Mouse (Mus musculus): ENCODE measurements around the gene Fhit. TPM values are rescaled to one million over a fixed set of nuclear protein-coding genes. Genes with fewer than 3 reads are reported as not detected.

The Fhit gene
- polyA plus RNA-seq, 1 experiment from 2014 or later, result 3.3 TPM

DNA sequence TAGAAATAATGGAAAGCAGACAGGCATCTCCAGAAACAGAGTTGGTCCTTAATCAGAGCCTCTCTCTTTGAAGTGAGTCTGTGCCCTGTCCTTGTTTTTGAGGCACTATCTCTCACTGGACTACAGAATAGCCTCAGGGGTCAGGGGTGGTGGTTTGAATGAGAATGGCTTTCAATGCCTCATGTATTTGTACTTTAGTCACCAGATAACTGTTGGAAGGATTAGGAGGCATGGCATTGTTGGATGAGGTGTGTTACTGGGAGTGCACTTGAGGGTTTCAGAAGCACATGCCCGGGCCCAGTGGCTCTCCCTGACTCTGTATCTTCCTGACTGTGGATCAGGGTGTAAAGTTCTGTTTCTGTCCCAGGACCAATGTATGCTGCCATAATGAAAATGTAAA, 1463.2 kb downstream of the Fhit start:
- H3K36me3 ChIP-seq (replicated peaks), result no peaks in the 10 kb centered on the region
- peaks cover 10% of the 10 kb centered on the region for H3K4me1 ChIP-seq
- DNase-seq (ENCODE audit: low spot score), result no peak
- no peak overlapping the region for H3K4me3 ChIP-seq
- H3K9me3 ChIP-seq, result no peaks in the 10 kb centered on the region
- peaks cover 42% of the 10 kb centered on the region for H3K27me3 ChIP-seq (replicated peaks; ENCODE audit: low read depth, poor library complexity, severe bottlenecking)
- H3K27ac ChIP-seq (replicated peaks), result no peak overlapping the region
- WGBS, result 81% methylated on average over 1 of the region's 1 CpGs

DNA sequence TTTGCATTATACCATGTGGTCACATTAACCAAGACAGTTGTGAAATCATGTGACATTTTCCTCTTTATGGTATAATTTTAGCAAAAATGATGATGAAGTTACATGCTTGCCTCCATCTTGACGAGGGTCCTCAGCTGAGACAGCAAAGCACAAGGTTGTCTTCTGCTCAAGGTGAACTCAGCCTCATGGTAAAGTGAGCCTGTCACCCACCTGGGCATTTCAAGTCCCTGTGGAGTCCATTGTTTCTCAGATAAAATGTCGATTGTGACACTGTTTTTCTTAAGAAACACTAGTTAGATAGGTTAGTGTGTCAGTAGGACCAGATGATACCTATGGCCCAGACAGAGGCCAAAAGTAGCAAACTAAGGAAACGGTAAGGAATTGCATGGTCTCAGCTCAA, 1464.7 kb downstream of the Fhit start:
- H3K9me3 ChIP-seq, result no peaks in the 10 kb centered on the region
- 81% methylated on average over 3 of the region's 3 CpGs for WGBS
- H3K36me3 ChIP-seq (replicated peaks), result no peaks in the 10 kb centered on the region
- H3K27me3 ChIP-seq (replicated peaks; ENCODE audit: low read depth, poor library complexity, severe bottlenecking), result peaks cover 50% of the 10 kb centered on the region
- DNase-seq (ENCODE audit: low spot score), result no peak
- H3K4me1 ChIP-seq, result peaks cover 10% of the 10 kb centered on the region
- no peak overlapping the region for H3K4me3 ChIP-seq
- no peak overlapping the region for H3K27ac ChIP-seq (replicated peaks)

DNA sequence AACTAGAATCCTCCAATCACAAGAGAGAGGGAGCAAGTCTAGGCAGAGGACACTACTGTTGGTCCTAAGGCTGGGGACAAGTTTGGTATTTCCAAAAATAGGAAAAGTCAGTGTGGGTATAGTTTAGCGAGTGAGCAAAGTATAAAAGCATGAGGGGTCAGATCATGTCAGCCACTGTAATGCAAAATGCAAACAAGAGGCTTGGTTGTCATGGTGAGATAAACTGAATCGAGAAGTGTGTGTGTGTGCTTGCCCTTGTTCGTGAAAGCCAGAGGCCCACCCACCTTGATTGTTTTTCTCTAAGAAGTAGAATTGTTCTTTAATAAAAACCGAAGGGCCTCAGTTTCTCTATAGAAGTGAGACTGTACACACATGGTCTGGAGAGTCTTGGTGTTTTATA, 1465.8 kb downstream of the Fhit start:
- no peak for DNase-seq (ENCODE audit: low spot score)
- Histone ChIP-seq H3K27ac (replicated peaks) (no peak overlapping the region), H3K4me3 (no peak overlapping the region), H3K27me3 (replicated peaks; ENCODE audit: low read depth, poor library complexity, severe bottlenecking) (peaks cover 45% of the 10 kb centered on the region), H3K9me3 (no peaks in the 10 kb centered on the region), H3K36me3 (replicated peaks) (no peaks in the 10 kb centered on the region), H3K4me1 (peaks cover 10% of the 10 kb centered on the region)
- WGBS, result 66% methylated on average over 4 of the region's 4 CpGs

GRCm38 (mm10) chr14:9695217-9695690, 1466.6 kb downstream of the Fhit start:
- WGBS, result 41% methylated on average over 4 of the region's 4 CpGs
- DNase-seq (ENCODE audit: low spot score), result peak; percentile 9
- Histone ChIP-seq H3K4me3 (no peak overlapping the region), H3K36me3 (replicated peaks) (no peaks in the 10 kb centered on the region), H3K27ac (replicated peaks) (no peak overlapping the region), H3K4me1 (peaks cover 10% of the 10 kb centered on the region), H3K27me3 (replicated peaks; ENCODE audit: low read depth, poor library complexity, severe bottlenecking) (peaks cover 45% of the 10 kb centered on the region), H3K9me3 (no peaks in the 10 kb centered on the region)

- Histone ChIP-seq H3K27me3 (replicated peaks; ENCODE audit: low read depth, poor library complexity, severe bottlenecking) (peaks cover 11% of the 10 kb centered on the region), H3K27ac (replicated peaks) (no peak overlapping the region), H3K4me3 (no peak overlapping the region), H3K4me1 (no peaks in the 10 kb centered on the region), H3K9me3 (no peaks in the 10 kb centered on the region), H3K36me3 (replicated peaks) (no peaks in the 10 kb centered on the region)
- WGBS, result 88% methylated on average over 2 of the region's 2 CpGs
- DNase-seq (ENCODE audit: low spot score), result no peak
Observed at GRCm38 (mm10) chr14:9688664-9689257, 1473.1 kb downstream of the Fhit start.

- 73% methylated on average over 1 of the region's 1 CpGs for WGBS
- Histone ChIP-seq H3K9me3 (no peaks in the 10 kb centered on the region), H3K4me1 (no peaks in the 10 kb centered on the region), H3K4me3 (no peak overlapping the region), H3K27me3 (replicated peaks; ENCODE audit: low read depth, poor library complexity, severe bottlenecking) (no peaks in the 10 kb centered on the region), H3K36me3 (replicated peaks) (no peaks in the 10 kb centered on the region), H3K27ac (replicated peaks) (no peak overlapping the region)
- no peak for DNase-seq (ENCODE audit: low spot score)
Observed at GRCm38 (mm10) chr14:9684362-9684761, 1477.5 kb downstream of the Fhit start.

GRCm38 (mm10) chr14:9672728-9673127, 1489.1 kb downstream of the Fhit start:
- Histone ChIP-seq H3K9me3 (no peaks in the 10 kb centered on the region), H3K4me1 (no peaks in the 10 kb centered on the region), H3K4me3 (no peak overlapping the region), H3K27me3 (replicated peaks; ENCODE audit: low read depth, poor library complexity, severe bottlenecking) (no peaks in the 10 kb centered on the region), H3K27ac (replicated peaks) (no peak overlapping the region), H3K36me3 (replicated peaks) (no peaks in the 10 kb centered on the region)
- no peak for DNase-seq (ENCODE audit: low spot score)
- WGBS, result 71% methylated on average over 1 of the region's 1 CpGs

GRCm38 (mm10) chr14:9671776-9672175, 1490.1 kb downstream of the Fhit start:
- no peaks in the 10 kb centered on the region for H3K36me3 ChIP-seq (replicated peaks)
- WGBS, result 55% methylated on average over 3 of the region's 3 CpGs
- no peaks in the 10 kb centered on the region for H3K4me1 ChIP-seq
- DNase-seq (ENCODE audit: low spot score), result no peak
- no peak overlapping the region for H3K4me3 ChIP-seq
- H3K27ac ChIP-seq (replicated peaks), result no peak overlapping the region
- no peaks in the 10 kb centered on the region for H3K9me3 ChIP-seq
- no peaks in the 10 kb centered on the region for H3K27me3 ChIP-seq (replicated peaks; ENCODE audit: low read depth, poor library complexity, severe bottlenecking)

DNA sequence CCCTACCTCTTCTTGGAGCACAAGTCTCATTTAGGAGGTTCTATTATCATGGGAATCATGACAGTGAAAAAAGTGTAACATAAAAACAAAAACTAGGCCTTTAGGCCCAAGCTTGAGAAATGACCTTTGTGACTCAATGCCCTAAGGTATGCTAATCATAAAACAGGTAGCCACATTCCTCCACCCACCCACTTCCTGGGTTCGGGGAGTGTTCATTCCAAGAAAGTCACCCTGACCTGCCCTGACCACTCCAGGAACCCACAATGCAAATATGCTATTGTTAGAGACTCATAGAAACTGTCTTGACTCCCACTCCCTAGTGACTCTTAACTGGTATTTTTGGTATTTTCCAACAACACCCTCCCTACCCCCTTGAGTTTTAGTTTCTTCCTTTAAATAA, 1492.1 kb downstream of the Fhit start:
- no peaks in the 10 kb centered on the region for H3K27me3 ChIP-seq (replicated peaks; ENCODE audit: low read depth, poor library complexity, severe bottlenecking)
- no peaks in the 10 kb centered on the region for H3K9me3 ChIP-seq
- WGBS, result 84% methylated on average over 1 of the region's 1 CpGs
- no peaks in the 10 kb centered on the region for H3K36me3 ChIP-seq (replicated peaks)
- no peak for DNase-seq (ENCODE audit: low spot score)
- no peak overlapping the region for H3K4me3 ChIP-seq
- no peaks in the 10 kb centered on the region for H3K4me1 ChIP-seq
- no peak overlapping the region for H3K27ac ChIP-seq (replicated peaks)

- no peak for DNase-seq (ENCODE audit: low spot score)
- Histone ChIP-seq H3K27me3 (replicated peaks; ENCODE audit: low read depth, poor library complexity, severe bottlenecking) (no peaks in the 10 kb centered on the region), H3K36me3 (replicated peaks) (no peaks in the 10 kb centered on the region), H3K9me3 (no peaks in the 10 kb centered on the region), H3K4me1 (no peaks in the 10 kb centered on the region), H3K4me3 (no peak overlapping the region), H3K27ac (replicated peaks) (no peak overlapping the region)
- 69% methylated on average over 1 of the region's 1 CpGs for WGBS
Observed at GRCm38 (mm10) chr14:9658445-9658844, 1503.4 kb downstream of the Fhit start.

GRCm38 (mm10) chr14:9651417-9651816, 1510.4 kb downstream of the Fhit start:
- Histone ChIP-seq H3K9me3 (no peaks in the 10 kb centered on the region), H3K4me3 (no peak overlapping the region), H3K36me3 (replicated peaks) (no peaks in the 10 kb centered on the region), H3K4me1 (no peaks in the 10 kb centered on the region), H3K27ac (replicated peaks) (no peak overlapping the region), H3K27me3 (replicated peaks; ENCODE audit: low read depth, poor library complexity, severe bottlenecking) (no peaks in the 10 kb centered on the region)
- WGBS, result 88% methylated on average over 1 of the region's 1 CpGs
- no peak for DNase-seq (ENCODE audit: low spot score)

GRCm38 (mm10) chr14:9648416-9648815, 1513.4 kb downstream of the Fhit start:
- Histone ChIP-seq H3K4me3 (no peak overlapping the region), H3K27me3 (replicated peaks; ENCODE audit: low read depth, poor library complexity, severe bottlenecking) (no peaks in the 10 kb centered on the region), H3K36me3 (replicated peaks) (no peaks in the 10 kb centered on the region), H3K4me1 (peaks cover 14% of the 10 kb centered on the region), H3K27ac (replicated peaks) (no peak overlapping the region), H3K9me3 (no peaks in the 10 kb centered on the region)
- 90% methylated on average over 1 of the region's 1 CpGs for WGBS
- no peak for DNase-seq (ENCODE audit: low spot score)

- Histone ChIP-seq H3K27ac (replicated peaks) (no peak overlapping the region), H3K36me3 (replicated peaks) (no peaks in the 10 kb centered on the region), H3K9me3 (no peaks in the 10 kb centered on the region), H3K27me3 (replicated peaks; ENCODE audit: low read depth, poor library complexity, severe bottlenecking) (no peaks in the 10 kb centered on the region), H3K4me1 (peaks cover 16% of the 10 kb centered on the region), H3K4me3 (no peak overlapping the region)
- no peak for DNase-seq (ENCODE audit: low spot score)
- WGBS, result 87% methylated on average over 7 of the region's 7 CpGs
Observed at GRCm38 (mm10) chr14:9646233-9646632, 1515.6 kb downstream of the Fhit start.
